Mouse (Mus musculus): ENCODE measurements at regions not wholly inside any gene's neighbourhood (a gene's known extent, or its start where the extent isn't known, plus 50 kb on each side); places are given as distances from the start of the nearest gene placed in this dataset.

- DNase-seq (ENCODE audit: low spot score), result peak; percentile 14
These were observed 673.8 kb upstream of the Arpp21 start for GRCm38 (mm10) chr9:112909311-112910101.

- DNase-seq (ENCODE audit: low spot score), result peak; percentile 5
These were observed 670.2 kb upstream of the Arpp21 start for GRCm38 (mm10) chr9:112905955-112906354.

GRCm38 (mm10) chr9:112864921-112865320 lies 629.2 kb upstream of the Arpp21 start:
- DNase-seq (ENCODE audit: low spot score), result peak; percentile 58

GRCm38 (mm10) chr9:112861136-112861535 lies 625.4 kb upstream of the Arpp21 start:
- DNase-seq (ENCODE audit: low spot score), result no peak

GRCm38 (mm10) chr9:112860307-112860893 lies 624.7 kb upstream of the Arpp21 start:
- no peak for DNase-seq (ENCODE audit: low spot score)

- no peak for DNase-seq (ENCODE audit: low spot score)
These were observed 605.7 kb upstream of the Arpp21 start for GRCm38 (mm10) chr9:112841473-112841872.

GRCm38 (mm10) chr9:112839071-112839793 lies 603.5 kb upstream of the Arpp21 start:
- no peak for DNase-seq (ENCODE audit: low spot score)

GRCm38 (mm10) chr9:112837563-112837962 lies 601.8 kb upstream of the Arpp21 start:
- no peak for DNase-seq (ENCODE audit: low spot score)

- no peak for DNase-seq (ENCODE audit: low spot score)
These were observed 598.9 kb upstream of the Arpp21 start for GRCm38 (mm10) chr9:112834441-112835245.

GRCm38 (mm10) chr9:112831102-112831501 lies 595.4 kb upstream of the Arpp21 start:
- DNase-seq (ENCODE audit: low spot score), result no peak

GRCm38 (mm10) chr9:112828602-112829001 lies 592.9 kb upstream of the Arpp21 start:
- no peak for DNase-seq (ENCODE audit: low spot score)

GRCm38 (mm10) chr9:112826592-112826991 lies 590.9 kb upstream of the Arpp21 start:
- no peak for DNase-seq (ENCODE audit: low spot score)

- no peak for DNase-seq (ENCODE audit: low spot score)
These were observed 586.2 kb upstream of the Arpp21 start for GRCm38 (mm10) chr9:112821940-112822339.

- no peak for DNase-seq (ENCODE audit: low spot score)
These were observed 576.2 kb upstream of the Arpp21 start for GRCm38 (mm10) chr9:112811946-112812345.

- DNase-seq (ENCODE audit: low spot score), result no peak
These were observed 564.0 kb upstream of the Arpp21 start for GRCm38 (mm10) chr9:112799583-112800220.

- no peak for DNase-seq (ENCODE audit: low spot score)
These were observed 557.8 kb upstream of the Arpp21 start for GRCm38 (mm10) chr9:112793537-112793936.

- DNase-seq (ENCODE audit: low spot score), result no peak
These were observed 536.2 kb upstream of the Arpp21 start for GRCm38 (mm10) chr9:112771981-112772380.

- DNase-seq (ENCODE audit: low spot score), result peak; percentile 19
These were observed 508.9 kb upstream of the Arpp21 start for GRCm38 (mm10) chr9:112744616-112745015.

- DNase-seq (ENCODE audit: low spot score), result no peak
These were observed 508.3 kb upstream of the Arpp21 start for GRCm38 (mm10) chr9:112743871-112744590.

GRCm38 (mm10) chr9:112735761-112736160 lies 500.0 kb upstream of the Arpp21 start:
- no peak for DNase-seq (ENCODE audit: low spot score)

- DNase-seq (ENCODE audit: low spot score), result no peak
These were observed 489.8 kb upstream of the Arpp21 start for GRCm38 (mm10) chr9:112725523-112725922.
